Mouse (Mus musculus) kidney, postnatal 0 days (tissue): Measurements from ENCODE around the gene Ankrd17. TPM values are rescaled to one million over a fixed set of nuclear protein-coding genes. Genes with fewer than 3 reads are reported as not detected.

Source experiments
- ATAC-seq: fragments of 200-750 bp; cut with Nextera tagmentation; replicated peaks from 2 replicates; pipeline ENCODE4 v1.8.0; 2017; ENCODE audit warnings: low read depth, moderate number of reproducible peaks, moderate TSS enrichment, moderate library complexity; ENCODE audit not compliant: low FRiP score
- DNase-seq: peaks from one replicate; pipeline ENCODE4 v3.0.0-alpha.2; 2016; ENCODE audit warnings: low spot score
- H3K27ac ChIP-seq: fragments of 300-500 bp; sonication (generic); 2 replicates; pipeline ENCODE4 v1.5.1; 2014; ENCODE audit warnings: mild to moderate bottlenecking
- H3K27me3 ChIP-seq: fragments of 300-500 bp; sonication (generic); 2 replicates; pipeline ENCODE4 v1.6.1; 2014; ENCODE audit warnings: low read length, mixed read lengths; ENCODE audit not compliant: insufficient read depth
- H3K36me3 ChIP-seq: fragments of 300-500 bp; sonication (generic); 2 replicates; pipeline ENCODE4 v1.6.1; 2014; ENCODE audit warnings: low read length, mixed read lengths; ENCODE audit not compliant: insufficient read depth
- H3K4me1 ChIP-seq: fragments of 300-500 bp; sonication (generic); replicated peaks from 2 replicates; pipeline ENCODE4 v1.6.1; 2014; ENCODE audit warnings: antibody characterized with exemption, low read length, mixed read lengths; ENCODE audit not compliant: insufficient read depth
- H3K4me2 ChIP-seq: fragments of 300-500 bp; sonication (generic); 2 replicates; pipeline ENCODE4 v1.6.1; 2014; ENCODE audit warnings: mild to moderate bottlenecking, low read length, moderate library complexity, mixed read lengths
- H3K4me3 ChIP-seq: fragments of 300-500 bp; sonication (generic); replicated peaks from 2 replicates; pipeline ENCODE4 v1.5.1; 2014; ENCODE audit warnings: low read depth, low read length
- H3K9ac ChIP-seq: fragments of 300-500 bp; sonication (generic); 2 replicates; pipeline ENCODE4 v1.6.1; 2014; ENCODE audit warnings: low read depth, low read length
- H3K9me3 ChIP-seq: fragments of 300-500 bp; sonication (generic); replicated peaks from 2 replicates; pipeline ENCODE4 v1.6.1; 2016; ENCODE audit warnings: low read length, inconsistent platforms, mixed read lengths
- CTCF ChIP-seq: IDR thresholded peaks from 2 replicates; pipeline ENCODE4 v1.5.1; 2016; ENCODE audit warnings: antibody characterized with exemption, low read depth, mild to moderate bottlenecking, moderate library complexity
- WGBS: fragments of 180-500 bp; shearing (Covaris S2); extraction: QIAGEN DNeasy Blood & Tissue Kit; methylation state at CpG from one replicate; pipeline ENCODE4 v1.1.7; 2014; 5-methylcytosine and 5-hydroxymethylcytosine counted together
- polyA plus RNA-seq: library from polyadenylated mRNA; unstranded; fragments of >200 nt; fragmentation: Nextera tagmentation; extraction: Ambion mirVana; gene quantifications from 2 replicates; pipeline ENCODE4 v1.2.1, GENCODE M21; 2015

The Ankrd17 gene
- polyA plus RNA-seq = 23.2 and 23.6 TPM in 2 replicates

- Histone ChIP-seq H3K36me3 (no peaks in the 10 kb centered on the region), H3K27ac (peak within 1 kb of the TSS; percentile 99), H3K4me1 (peaks cover 8% of the 10 kb centered on the region; the same call in 1 of the 2 replicates), H3K4me2 (peak within 1 kb of the TSS; percentile 77), H3K27me3 (no peaks in the 10 kb centered on the region), H3K9me3 (no peaks in the 10 kb centered on the region), H3K9ac (peak within 1 kb of the TSS; percentile 99), H3K4me3 (peak within 1 kb of the TSS; percentile 97)
- ATAC-seq (peak; percentile 94), DNase-seq (peak; percentile 95)
- TF ChIP-seq CTCF = no peak
- 0% methylated on average over 69 of the region's 104 CpGs for WGBS
Measured at GRCm38 (mm10) chr5:90366121-90367066, at the start of gene Ankrd17. Gene Ankrd17, minus strand, starts transcription at chr5:90366577.

GRCm38 (mm10) chr5:90414925-90415295 lies 48.5 kb upstream of the Ankrd17 start:
- Histone ChIP-seq H3K9me3 (no peaks in the 10 kb centered on the region), H3K27me3 (no peaks in the 10 kb centered on the region), H3K9ac (no peak overlapping the region), H3K4me1 (no peaks in the 10 kb centered on the region), H3K27ac (no peak overlapping the region), H3K4me3 (no peak overlapping the region), H3K36me3 (no peaks in the 10 kb centered on the region), H3K4me2 (no peak overlapping the region)
- TF ChIP-seq CTCF = no peak
- no peak for ATAC-seq
- 46% methylated on average over 6 of the region's 6 CpGs for WGBS
- DNase-seq = peak; percentile 9

- Histone ChIP-seq H3K9ac (no peak overlapping the region), H3K27me3 (no peaks in the 10 kb centered on the region), H3K4me2 (no peak overlapping the region), H3K27ac (no peak overlapping the region), H3K4me3 (no peak overlapping the region), H3K36me3 (no peaks in the 10 kb centered on the region), H3K9me3 (no peaks in the 10 kb centered on the region), H3K4me1 (no peaks in the 10 kb centered on the region)
- WGBS = 82% methylated on average over 8 of the region's 8 CpGs
- ATAC-seq (no peak), DNase-seq (no peak)
- no peak for TF ChIP-seq CTCF
Measured at GRCm38 (mm10) chr5:90414142-90414924, 48.0 kb upstream of the Ankrd17 start.

GRCm38 (mm10) chr5:90405210-90405609 lies 38.8 kb upstream of the Ankrd17 start:
- H3K9ac ChIP-seq = no peak overlapping the region
- TF ChIP-seq CTCF = peak; percentile 69
- no peak overlapping the region for H3K4me3 ChIP-seq
- no peaks in the 10 kb centered on the region for H3K4me1 ChIP-seq
- H3K4me2 ChIP-seq = no peak overlapping the region
- DNase-seq = peak; percentile 75
- H3K9me3 ChIP-seq = no peaks in the 10 kb centered on the region
- no peaks in the 10 kb centered on the region for H3K27me3 ChIP-seq
- no peaks in the 10 kb centered on the region for H3K36me3 ChIP-seq
- 77% methylated on average over 4 of the region's 4 CpGs for WGBS
- peak; percentile 57; the same call in 1 of the 2 replicates for ATAC-seq
- no peak overlapping the region for H3K27ac ChIP-seq

GRCm38 (mm10) chr5:90396817-90397216 lies 30.4 kb upstream of the Ankrd17 start:
- H3K27me3 ChIP-seq = no peaks in the 10 kb centered on the region
- H3K4me1 ChIP-seq = no peaks in the 10 kb centered on the region
- H3K4me2 ChIP-seq = no peak overlapping the region
- no peak overlapping the region for H3K9ac ChIP-seq
- ATAC-seq (no peak), DNase-seq (no peak)
- whole genome bisulfite sequencing = 89% methylated on average over 4 of the region's 4 CpGs
- H3K9me3 ChIP-seq = no peaks in the 10 kb centered on the region
- no peak overlapping the region for H3K27ac ChIP-seq
- H3K36me3 ChIP-seq = no peaks in the 10 kb centered on the region
- no peak for TF ChIP-seq CTCF
- no peak overlapping the region for H3K4me3 ChIP-seq

- DNase-seq = no peak
- Histone ChIP-seq H3K9ac (no peak overlapping the region), H3K36me3 (no peaks in the 10 kb centered on the region), H3K27me3 (no peaks in the 10 kb centered on the region), H3K4me3 (no peak overlapping the region), H3K4me1 (no peaks in the 10 kb centered on the region), H3K9me3 (no peaks in the 10 kb centered on the region), H3K27ac (no peak overlapping the region), H3K4me2 (no peak overlapping the region)
- TF ChIP-seq CTCF = no peak
- 77% methylated on average over 4 of the region's 4 CpGs for WGBS
- no peak for ATAC-seq
Measured at GRCm38 (mm10) chr5:90394322-90394721, 27.9 kb upstream of the Ankrd17 start.
